Mouse (Mus musculus) forelimb bud, embryonic 11.5 days (tissue): Measurements from ENCODE around the gene Itfg1.

Experiments used
- DNase-seq: peaks from one replicate; pipeline ENCODE4 v3.0.0-alpha.2; 2012; ENCODE audit warnings: low read depth, low spot score

Gene Itfg1

DNA sequence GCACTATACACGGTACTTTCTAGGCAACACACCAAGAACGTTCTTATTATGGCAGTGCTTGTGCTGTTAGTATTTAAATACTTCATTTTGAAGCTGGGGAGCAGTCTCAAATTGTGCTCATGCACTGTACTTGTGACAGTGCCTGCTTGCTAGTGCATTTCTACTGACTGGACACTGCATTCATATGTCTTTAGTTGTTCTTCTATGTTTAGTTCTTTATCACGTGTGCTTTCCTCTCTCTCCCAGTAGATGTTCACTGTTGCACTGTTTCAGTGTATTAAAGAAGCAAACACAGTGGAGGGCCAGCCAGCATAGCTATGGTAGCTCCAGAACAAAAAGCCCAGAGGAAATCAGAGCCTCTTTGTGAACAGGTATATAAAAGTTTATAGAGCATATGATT lies 110.2 kb downstream of the Itfg1 start:
- DNase-seq = no peak

DNA sequence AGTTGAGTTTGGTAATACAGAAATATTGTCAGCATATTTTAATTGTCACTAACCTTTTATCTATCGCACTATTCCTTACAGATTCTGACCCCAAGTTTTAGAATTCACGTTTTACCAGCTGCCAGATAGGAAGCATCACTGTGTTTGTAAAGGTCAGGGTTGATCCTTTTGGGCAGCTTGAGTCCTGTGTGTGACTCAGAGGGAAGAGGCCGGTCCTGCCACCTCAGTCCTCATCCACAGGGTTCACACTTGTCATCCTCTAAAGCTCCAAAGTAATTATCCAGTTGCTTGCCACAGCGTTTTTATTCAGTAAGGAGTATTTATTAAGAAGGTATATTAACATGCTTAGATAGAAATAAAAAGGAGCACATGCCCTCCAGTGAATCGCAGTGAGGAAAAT lies 123.5 kb downstream of the Itfg1 start:
- DNase-seq = no peak

- DNase-seq = no peak
Observed at GRCm38 (mm10) chr8:85716696-85717095, 124.0 kb downstream of the Itfg1 start.

- DNase-seq = no peak
Observed at GRCm38 (mm10) chr8:85706988-85707387, 133.7 kb downstream of the Itfg1 start.

GRCm38 (mm10) chr8:85700751-85701351 lies 139.9 kb downstream of the Itfg1 start, which contains the start of gene Neto2:
Neto2 (minus strand) TSS chr8:85700924.
- DNase-seq = peak; percentile 76

GRCm38 (mm10) chr8:85700101-85700750 lies 140.5 kb downstream of the Itfg1 start:
- DNase-seq = peak; percentile 85

DNA sequence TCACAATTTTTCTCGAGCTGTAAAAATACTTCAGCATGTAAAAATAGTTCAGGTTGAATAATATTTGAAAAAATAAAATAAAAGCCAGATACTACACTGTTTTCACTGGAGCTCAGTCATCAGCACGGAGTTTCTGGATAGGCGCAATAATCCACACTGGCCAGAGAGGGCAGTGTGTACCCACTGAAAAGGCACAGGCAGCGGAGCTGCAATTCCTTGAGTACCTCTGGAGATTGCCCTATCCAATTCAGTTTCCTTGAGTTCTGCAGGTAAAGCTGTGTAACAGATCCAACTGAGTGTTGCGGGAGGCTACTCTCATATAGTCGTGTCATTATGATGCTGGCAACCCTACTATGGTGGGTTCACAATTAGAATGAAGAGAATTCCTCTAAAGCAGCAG lies 141.7 kb downstream of the Itfg1 start:
- peak; percentile 82 for DNase-seq
